Mouse (Mus musculus) lung, postnatal 25 days (tissue): ENCODE results near the gene Olfr524.
A peak's percentile ranks its signal among the peaks of the same experiment; 100 is the strongest.

Experiments used
- DNase-seq: peaks from one replicate; pipeline ENCODE4 v3.0.0; 2022; ENCODE audit warnings: low spot score

Gene Olfr524

GRCm38 (mm10) chr7:140186646-140187620 lies 18.8 kb downstream of the Olfr524 start:
- DNase-seq, result peak; percentile 11

- no peak for DNase-seq
Measured at GRCm38 (mm10) chr7:140184206-140184605, 21.6 kb downstream of the Olfr524 start.

GRCm38 (mm10) chr7:140180692-140181091 lies 25.1 kb downstream of the Olfr524 start:
- no peak for DNase-seq

GRCm38 (mm10) chr7:140179176-140179575 lies 26.6 kb downstream of the Olfr524 start:
- DNase-seq, result no peak

GRCm38 (mm10) chr7:140172936-140173335 lies 32.8 kb downstream of the Olfr524 start, which contains the start of gene Olfr523:
TSS of gene Olfr523 (plus strand) at chr7:140173217.
- no peak for DNase-seq

GRCm38 (mm10) chr7:140170863-140171262 lies 34.9 kb downstream of the Olfr524 start:
- DNase-seq, result no peak

GRCm38 (mm10) chr7:140169386-140169785 lies 36.4 kb downstream of the Olfr524 start:
- no peak for DNase-seq

- no peak for DNase-seq
Measured at GRCm38 (mm10) chr7:140167950-140168349, 37.8 kb downstream of the Olfr524 start.

- no peak for DNase-seq
Measured at GRCm38 (mm10) chr7:140164664-140165063, 41.1 kb downstream of the Olfr524 start, which contains the start of gene Olfr522. TSS of gene Olfr522 (minus strand) at chr7:140164764.

GRCm38 (mm10) chr7:140160363-140160762 lies 45.4 kb downstream of the Olfr524 start:
- no peak for DNase-seq

GRCm38 (mm10) chr7:140154218-140154927 lies 51.4 kb downstream of the Olfr524 start, which contains the start of gene Sprn:
TSS of gene Sprn (minus strand) at chr7:140154877.
- DNase-seq, result no peak

GRCm38 (mm10) chr7:140153829-140154217 lies 51.9 kb downstream of the Olfr524 start:
- no peak for DNase-seq

- DNase-seq, result no peak
Measured at GRCm38 (mm10) chr7:140153383-140153782, 52.4 kb downstream of the Olfr524 start.
